8 mouse cellular contexts compared by ENCODE assay signal in the genomic region with DNA sequence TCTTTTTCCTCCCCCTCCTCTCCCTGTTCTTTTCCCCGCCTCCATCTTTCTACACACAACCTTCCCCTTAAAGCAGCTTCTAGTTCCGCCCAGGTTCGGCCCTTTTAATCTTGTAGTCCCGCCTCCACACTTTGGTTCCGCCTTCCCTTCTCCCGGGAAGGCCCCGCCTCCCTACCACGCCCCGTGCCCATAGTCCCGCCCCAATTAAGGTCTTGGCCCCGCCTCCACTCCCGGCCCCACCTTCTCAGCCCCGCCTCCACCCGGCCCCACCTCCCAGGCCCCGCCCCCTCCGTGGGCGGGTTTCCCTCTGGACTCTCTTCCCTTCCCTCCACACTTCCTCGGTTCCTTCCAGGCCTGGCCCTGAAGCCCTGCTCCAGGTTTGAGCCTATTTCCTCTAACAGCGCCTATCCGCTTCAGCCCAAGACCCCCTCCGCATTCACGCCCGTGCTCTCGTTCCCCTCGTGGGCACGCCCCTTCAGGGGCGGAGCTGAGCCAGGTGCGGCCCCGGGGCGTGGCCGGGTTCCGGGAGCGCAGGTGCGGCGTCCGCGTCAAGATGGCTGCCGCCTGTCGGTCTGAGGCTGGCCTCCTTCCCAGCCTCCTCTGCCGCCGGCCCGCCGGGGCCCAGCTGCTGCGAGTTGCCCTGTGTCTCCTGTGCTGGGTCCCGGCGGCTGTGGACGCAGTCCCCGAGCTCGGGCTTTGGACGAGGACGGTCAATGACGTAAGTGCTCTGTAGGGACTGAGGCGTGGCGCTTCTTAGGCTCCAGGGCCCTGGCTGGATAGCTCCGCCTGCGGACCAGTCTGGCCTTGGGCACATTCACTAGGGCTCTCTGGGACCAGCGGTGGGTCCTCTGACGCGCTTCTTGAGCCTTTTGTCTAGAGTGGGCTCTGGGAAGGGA. TPM values are rescaled to one million over a fixed set of nuclear protein-coding genes. Genes with fewer than 3 reads are reported as not detected.
DNase-seq lines count a peak whose midpoint lies in the region; ATAC-seq lines count a peak whose summit lies in the region.

A gene (plus strand): TSS at position 333 of the 896 bp plus-strand sequence.

- no peaks in the 10 kb centered on the region for H3K36me3 ChIP-seq in forebrain, embryonic 14.5 days (ENCODE audit: control insufficient read depth, insufficient read depth, low read length)
- no peaks in the 10 kb centered on the region for H3K36me3 ChIP-seq in neural tube, embryonic 15.5 days

- no peaks in the 10 kb centered on the region for H3K9me3 ChIP-seq in forebrain, embryonic 14.5 days (replicated peaks; ENCODE audit: control insufficient read depth, low read length)
- no peaks in the 10 kb centered on the region for H3K9me3 ChIP-seq in neural tube, embryonic 15.5 days (replicated peaks)

- H3K4me3 ChIP-seq in forebrain, embryonic 14.5 days (ENCODE audit: low read depth, low read length) = peak within 1 kb of the TSS; percentile 56
- H3K4me3 ChIP-seq in neural tube, embryonic 15.5 days (replicated peaks) = peak within 1 kb of the TSS; percentile 59

- H3K9ac ChIP-seq in forebrain, embryonic 14.5 days (ENCODE audit: low read length) = peak within 1 kb of the TSS; percentile 79
- peak within 1 kb of the TSS; percentile 59 for H3K9ac ChIP-seq in neural tube, embryonic 15.5 days (replicated peaks)

- intact Hi-C loops in heart, postnatal 14 days (cut with DNase I) = loop anchor here (1.0 to 5.0 kb wide), 2 partner anchors 66 to 120 kb away; a partner anchor contains a TSS

- peak within 1 kb of the TSS; percentile 86 for H3K27ac ChIP-seq in forebrain, embryonic 14.5 days (ENCODE audit: low read depth, low read length)
- peak within 1 kb of the TSS; percentile 86 for H3K27ac ChIP-seq in neural tube, embryonic 15.5 days (replicated peaks)

- no peaks in the 10 kb centered on the region for H3K27me3 ChIP-seq in forebrain, embryonic 14.5 days (replicated peaks; ENCODE audit: control insufficient read depth, insufficient read depth, low read length)
- no peaks in the 10 kb centered on the region for H3K27me3 ChIP-seq in neural tube, embryonic 15.5 days (replicated peaks)

- peak; percentile 97 for DNase-seq in ES-CJ7 (ENCODE audit: low read depth, low spot score)
- DNase-seq in cerebellum, adult 11 months = peak; percentile 97
- peak; percentile 97 for DNase-seq in forebrain, embryonic 14.5 days (ENCODE audit: low spot score)
- peak; percentile 97 to 99 for DNase-seq in heart, postnatal 14 days
- DNase-seq in layer of hippocampus, adult 11-12 months (ENCODE audit: low spot score) = peak; percentile 98
- peak; percentile 91 to 93 for DNase-seq in lung, adult 18-20 months
- DNase-seq in testis, postnatal 14 days (ENCODE audit: low spot score) = peak; percentile 96

- peak within 1 kb of the TSS; percentile 72 for H3K4me2 ChIP-seq in forebrain, embryonic 14.5 days (ENCODE audit: low read length)
- peak within 1 kb of the TSS; percentile 71 for H3K4me2 ChIP-seq in neural tube, embryonic 15.5 days

- H3K4me1 ChIP-seq in forebrain, embryonic 14.5 days (ENCODE audit: control insufficient read depth, insufficient read depth, low read length) = peaks cover 5% of the 10 kb centered on the region; the same call in 1 of the 2 replicates
- H3K4me1 ChIP-seq in neural tube, embryonic 15.5 days = peaks cover 30% of the 10 kb centered on the region

- under 1% methylated on average over 55 of the region's 59 CpGs for WGBS in forebrain, embryonic 14.5 days
- under 1% methylated on average over 58 of the region's 59 CpGs for WGBS in neural tube, embryonic 15.5 days

- ATAC-seq in forebrain, embryonic 14.5 days = peak; percentile 92
- peak; percentile 94 for ATAC-seq in neural tube, embryonic 15.5 days (ENCODE audit: low FRiP score)

RNA-seq across cellular contexts. Expression of the gene that starts here (rescaled TPM):
- 28.0 and 36.8 TPM in 2 replicates for polyA plus RNA-seq in forebrain, embryonic 14.5 days (2014; fragmentation: Nextera tagmentation; extraction: Ambion mirVana)
- 10 to 100 TPM; 23.3 to 23.4 TPM for total RNA-seq in heart, postnatal 14 days (2021)
- 37.4 and 37.6 TPM in 2 replicates for polyA plus RNA-seq in neural tube, embryonic 15.5 days (2015; fragmentation: Nextera tagmentation; extraction: Ambion mirVana)

Comparison
In these comparisons a context has a peak if more than half of its experiments do, and no peak if none do; other contexts are left out.
1. Peak in every context shown above with its lines: DNase-seq, ATAC-seq, H3K4me3 ChIP-seq and H3K27ac ChIP-seq.